Mouse (Mus musculus) embryonic fibroblast, embryonic 13.5 days (primary cell): ENCODE data around the gene Pbx1. TPM values are rescaled to one million over a fixed set of nuclear protein-coding genes. Genes with fewer than 3 reads are reported as not detected.

Source experiments
- H3K27ac ChIP-seq: 2 replicates; pipeline ENCODE4 v1.5.1; 2012; ENCODE audit warnings: low read length, control low read depth, inconsistent platforms; ENCODE audit not compliant: insufficient read depth
- H3K4me1 ChIP-seq: 2 replicates; pipeline ENCODE4 v1.6.1; 2011; ENCODE audit warnings: low read length; ENCODE audit not compliant: control insufficient read depth, insufficient read depth
- H3K4me3 ChIP-seq: 2 replicates; pipeline ENCODE4 v1.5.1; 2011; ENCODE audit warnings: mild to moderate bottlenecking, control low read depth, low read length; ENCODE audit not compliant: insufficient read depth
- CTCF ChIP-seq: IDR thresholded peaks from 2 replicates; pipeline ENCODE4 v1.5.1; 2011; ENCODE audit warnings: mild to moderate bottlenecking, control low read depth, low read length, moderate library complexity, borderline replicate concordance; ENCODE audit not compliant: insufficient read depth
- POLR2A ChIP-seq: IDR thresholded peaks from 2 replicates; pipeline ENCODE4 v1.6.1; 2011; ENCODE audit warnings: low read depth, mild to moderate bottlenecking, control low read depth, low read length, moderate library complexity
- polyA plus RNA-seq: library from polyadenylated mRNA; stranded (reverse); fragments of >200 nt; gene quantifications from 2 replicates; pipeline ENCODE4 v1.2.4, GENCODE M21; 2011; ENCODE audit warnings: low read depth; ENCODE audit not compliant: missing spikeins, insufficient read length

The Pbx1 gene
- polyA plus RNA-seq, 1 experiment = 117 TPM

DNA sequence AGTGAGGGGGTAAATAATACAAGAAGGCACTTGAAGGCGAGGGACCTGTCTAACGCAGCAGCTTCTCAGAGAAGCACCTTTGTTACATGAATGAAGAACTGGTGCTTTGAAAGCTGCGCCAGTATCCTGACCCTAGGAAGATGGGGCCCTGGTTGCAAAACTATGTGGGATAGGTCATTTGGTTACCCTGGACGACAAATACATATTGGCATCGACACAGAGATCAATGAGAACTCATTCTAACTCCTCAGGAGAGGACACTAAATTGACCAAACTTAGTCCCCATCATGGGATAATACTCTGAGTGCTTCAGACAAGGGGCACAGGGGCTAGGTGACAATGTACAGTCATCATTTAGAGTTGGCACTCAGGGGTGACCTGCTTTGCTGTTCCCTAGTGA lies 264.3 kb downstream of the Pbx1 start:
- Histone ChIP-seq H3K4me1 (peaks cover 2% of the 10 kb centered on the region; the same call in 1 of the 2 replicates), H3K27ac (no peak overlapping the region), H3K4me3 (no peak overlapping the region)
- TF ChIP-seq CTCF (no peak), POLR2A (no peak)

DNA sequence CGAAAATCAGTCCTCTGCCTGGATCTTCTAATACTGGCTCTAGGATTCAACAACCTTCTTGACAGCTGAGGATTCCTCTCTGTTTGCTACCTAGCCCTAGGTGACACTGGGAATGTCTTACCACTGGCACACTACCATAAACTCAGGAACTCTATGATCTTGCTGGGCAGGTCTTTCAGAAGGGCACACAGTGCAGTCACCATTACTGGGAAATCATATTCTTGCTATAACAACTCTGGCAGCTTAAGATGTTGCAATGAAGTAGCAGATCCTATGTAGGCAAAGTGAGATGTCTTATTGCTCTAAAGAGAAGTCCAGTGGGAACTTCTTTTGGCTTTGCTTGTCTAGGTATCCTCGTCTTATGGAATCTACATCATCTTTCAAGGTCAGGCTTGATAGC lies 265.2 kb downstream of the Pbx1 start:
- Histone ChIP-seq H3K4me1 (peaks cover 2% of the 10 kb centered on the region; the same call in 1 of the 2 replicates), H3K27ac (no peak overlapping the region), H3K4me3 (no peak overlapping the region)
- TF ChIP-seq CTCF (no peak), POLR2A (no peak)

DNA sequence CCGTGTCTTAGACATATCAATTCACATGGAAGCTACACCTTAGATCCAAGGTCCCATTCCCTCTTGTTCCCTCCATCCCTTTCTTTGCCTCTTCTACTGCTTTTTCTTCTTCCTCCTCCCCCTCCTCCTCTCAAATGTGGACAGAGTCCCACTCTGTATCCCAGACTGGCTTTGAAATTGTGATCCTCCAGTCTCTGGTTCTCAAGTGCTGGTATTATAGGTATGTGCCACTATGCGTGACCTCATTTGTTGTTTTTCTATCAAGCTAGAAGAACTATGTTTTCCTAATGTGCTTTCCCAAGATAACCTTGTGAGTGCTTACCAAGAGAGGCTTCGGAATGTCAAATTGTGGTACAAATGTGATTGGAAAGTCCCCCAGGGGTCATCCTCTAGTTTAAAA lies 267.1 kb downstream of the Pbx1 start:
- no peak overlapping the region for H3K4me3 ChIP-seq
- H3K4me1 ChIP-seq = peaks cover 2% of the 10 kb centered on the region; the same call in 1 of the 2 replicates
- H3K27ac ChIP-seq = no peak overlapping the region
- TF ChIP-seq CTCF = no peak
- TF ChIP-seq POLR2A = no peak

DNA sequence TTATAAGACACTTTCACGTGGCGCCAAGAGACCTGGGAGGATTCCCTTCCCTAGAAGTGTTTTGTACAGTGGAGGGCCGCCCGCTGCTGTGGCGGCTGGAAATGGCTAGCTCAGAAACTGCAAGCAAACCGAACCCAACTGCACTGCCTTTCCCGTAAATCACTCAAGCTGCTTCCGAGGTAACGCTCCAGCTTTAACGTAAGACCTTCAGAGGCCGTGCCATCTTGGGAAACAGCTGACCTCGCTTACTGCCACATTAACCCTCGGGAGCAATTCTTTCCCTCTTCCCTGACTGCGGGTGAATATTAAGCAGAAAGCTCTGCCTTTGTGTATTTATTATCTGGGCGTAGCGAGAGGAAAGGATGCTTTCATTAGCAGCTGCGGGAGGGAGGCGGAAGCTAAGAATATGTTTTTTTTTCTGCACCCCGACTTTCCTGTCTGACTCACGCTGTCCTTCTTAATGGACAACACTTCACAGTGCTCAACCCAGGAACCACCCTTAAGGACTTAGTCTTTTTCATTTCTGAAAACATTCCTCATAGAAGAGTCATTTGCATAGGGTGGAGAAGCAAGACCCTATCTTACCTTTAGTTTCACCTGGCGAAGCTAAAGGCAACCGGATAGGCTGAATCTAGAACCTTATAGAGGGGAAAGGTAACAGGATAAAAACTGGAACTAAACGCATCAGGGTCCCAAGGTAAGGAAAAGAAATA lies 268.4 kb downstream of the Pbx1 start:
- no peak overlapping the region for H3K4me3 ChIP-seq
- peaks cover 2% of the 10 kb centered on the region; the same call in 1 of the 2 replicates for H3K4me1 ChIP-seq
- H3K27ac ChIP-seq = no peak overlapping the region
- no peak for TF ChIP-seq POLR2A

DNA sequence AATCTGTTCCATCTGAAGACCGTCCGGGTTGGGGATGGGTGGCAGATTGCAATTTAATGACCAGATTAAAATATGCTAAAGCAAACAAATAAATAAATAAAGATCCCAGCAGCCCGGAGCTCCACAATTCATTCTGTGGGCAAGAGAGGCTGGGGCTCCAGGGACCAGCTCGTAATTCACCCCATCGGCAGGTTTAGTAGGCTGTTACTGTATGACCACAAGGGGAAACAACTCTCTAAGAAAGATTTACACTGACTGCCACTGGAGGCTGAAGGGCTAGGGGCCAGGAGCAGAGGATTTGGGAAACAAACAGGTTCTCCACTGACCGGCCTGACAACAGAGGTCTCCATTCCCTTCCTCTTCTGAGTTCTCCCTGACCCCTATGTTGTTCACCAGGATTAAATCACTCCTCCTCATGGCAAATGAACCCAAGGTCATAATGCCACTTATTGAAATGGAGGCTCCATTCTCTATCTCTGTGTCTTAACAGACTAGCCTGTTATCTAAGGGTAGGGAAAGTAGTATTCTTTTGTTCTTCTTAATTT lies 292.9 kb downstream of the Pbx1 start:
- no peak overlapping the region for H3K27ac ChIP-seq
- TF ChIP-seq CTCF = no peak
- TF ChIP-seq POLR2A = no peak

DNA sequence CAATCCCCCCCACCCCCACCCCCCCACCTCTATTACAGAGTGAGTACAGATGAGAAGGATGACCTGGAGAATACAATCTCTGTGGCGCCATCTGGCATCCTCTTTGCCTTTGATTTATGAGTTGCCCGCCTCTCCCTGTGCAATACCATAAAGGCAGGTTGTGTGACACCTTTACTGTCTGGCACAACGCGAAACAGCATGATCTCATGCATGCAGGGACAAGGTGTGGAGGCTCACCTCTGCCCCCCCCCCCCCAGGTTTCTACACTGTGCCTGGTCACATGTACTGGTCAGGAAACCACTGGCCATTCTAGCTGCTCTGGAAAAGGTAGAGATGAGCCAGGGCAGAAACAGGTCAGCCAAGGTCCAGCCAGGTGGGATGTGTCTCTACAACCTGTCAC lies 293.4 kb downstream of the Pbx1 start:
- no peak overlapping the region for H3K4me3 ChIP-seq
- TF ChIP-seq CTCF (no peak), POLR2A (no peak)
- no peak overlapping the region for H3K27ac ChIP-seq
- H3K4me1 ChIP-seq = peaks cover 3% of the 10 kb centered on the region; the same call in 1 of the 2 replicates

More for the DNA sequence above, 292.9 kb downstream of the Pbx1 start:
- H3K4me3 ChIP-seq = no peak overlapping the region
- H3K4me1 ChIP-seq = no peaks in the 10 kb centered on the region

DNA sequence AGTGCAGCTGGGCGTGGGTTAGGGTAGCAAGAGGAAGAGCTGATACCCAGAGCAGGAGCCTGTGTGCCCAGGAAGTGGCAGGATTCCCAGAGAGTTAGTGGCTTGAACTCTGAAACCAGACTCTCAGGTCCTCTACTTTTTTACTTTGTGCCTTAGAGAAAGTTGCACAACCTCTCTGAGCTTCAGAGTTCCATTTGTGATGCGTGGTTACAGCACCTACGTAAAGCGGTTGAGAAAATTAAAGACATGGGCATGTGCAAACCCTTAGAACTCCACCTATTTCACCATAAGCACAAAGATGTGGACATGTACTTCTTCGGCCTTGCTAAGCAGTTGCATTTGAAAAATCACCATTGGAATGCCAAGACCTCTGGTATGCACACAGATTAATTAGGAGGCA lies 294.2 kb downstream of the Pbx1 start:
- Histone ChIP-seq H3K27ac (no peak overlapping the region), H3K4me3 (no peak overlapping the region), H3K4me1 (peaks cover 5% of the 10 kb centered on the region; the same call in 1 of the 2 replicates)
- TF ChIP-seq CTCF (no peak), POLR2A (no peak)

DNA sequence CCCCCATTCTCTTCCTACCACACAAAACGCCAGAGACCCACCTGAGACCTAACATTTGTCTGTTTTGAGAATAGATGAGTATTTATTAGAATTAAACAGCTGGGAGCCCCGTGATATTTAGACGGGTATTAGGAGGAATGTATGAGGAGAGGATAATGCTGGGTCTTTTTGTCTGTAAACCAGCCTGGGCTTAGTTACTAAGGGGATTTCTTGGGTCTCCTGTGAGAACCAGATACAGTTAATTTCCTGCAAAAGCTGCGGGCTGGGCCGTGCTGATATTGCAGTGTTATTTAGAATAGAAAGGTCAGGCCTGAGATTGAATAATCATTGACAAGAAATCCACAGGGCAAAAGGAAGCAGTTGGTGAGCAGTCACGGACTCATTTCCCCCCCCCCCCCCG lies 296.5 kb downstream of the Pbx1 start:
- Histone ChIP-seq H3K4me3 (no peak overlapping the region), H3K27ac (no peak overlapping the region), H3K4me1 (peaks cover 5% of the 10 kb centered on the region; the same call in 1 of the 2 replicates)
- no peak for TF ChIP-seq POLR2A
- TF ChIP-seq CTCF = no peak

DNA sequence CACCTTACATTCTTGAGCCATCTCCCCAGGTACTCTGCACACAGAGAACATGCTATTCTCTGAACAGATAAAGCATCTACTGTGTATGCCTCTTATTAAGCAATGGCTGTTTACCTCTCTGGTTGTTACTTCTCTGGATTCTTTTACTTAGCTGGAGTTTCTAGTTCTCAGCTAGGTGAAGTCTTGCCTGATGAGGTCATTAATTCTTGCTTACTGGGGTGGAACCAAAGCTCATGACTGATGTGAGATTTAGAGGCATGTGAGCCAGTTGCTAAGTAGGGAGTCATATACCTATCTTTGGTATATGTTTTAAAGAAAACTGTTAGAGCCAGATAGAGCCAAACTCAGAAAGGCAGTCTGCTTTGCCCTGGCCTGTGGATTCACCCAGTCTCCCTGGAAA lies 298.4 kb downstream of the Pbx1 start:
- TF ChIP-seq CTCF (no peak), POLR2A (no peak)
- Histone ChIP-seq H3K4me1 (peaks cover 5% of the 10 kb centered on the region; the same call in 1 of the 2 replicates), H3K27ac (no peak overlapping the region), H3K4me3 (no peak overlapping the region)

DNA sequence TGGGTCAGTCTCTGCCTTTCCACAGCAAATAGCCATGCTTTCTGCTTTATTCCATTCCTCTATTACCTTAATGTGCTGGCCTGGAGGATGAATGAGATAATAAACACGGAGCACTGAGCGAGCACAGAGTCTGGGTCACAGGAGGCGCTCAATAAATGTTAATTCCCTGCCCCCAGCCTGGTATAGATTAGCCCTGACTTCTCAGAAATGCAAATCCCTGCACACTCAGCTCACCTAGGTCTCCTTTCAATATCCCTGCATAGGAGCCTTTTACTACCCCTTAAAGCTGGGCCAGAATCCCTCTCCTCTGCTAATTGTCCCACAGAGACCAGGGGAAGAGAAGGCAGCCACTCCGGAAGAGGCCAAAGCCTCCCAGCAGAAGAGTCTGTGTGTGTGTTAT lies 304.1 kb downstream of the Pbx1 start:
- no peak overlapping the region for H3K4me3 ChIP-seq
- TF ChIP-seq POLR2A (no peak), CTCF (no peak)
- no peak overlapping the region for H3K27ac ChIP-seq
- H3K4me1 ChIP-seq = no peaks in the 10 kb centered on the region

DNA sequence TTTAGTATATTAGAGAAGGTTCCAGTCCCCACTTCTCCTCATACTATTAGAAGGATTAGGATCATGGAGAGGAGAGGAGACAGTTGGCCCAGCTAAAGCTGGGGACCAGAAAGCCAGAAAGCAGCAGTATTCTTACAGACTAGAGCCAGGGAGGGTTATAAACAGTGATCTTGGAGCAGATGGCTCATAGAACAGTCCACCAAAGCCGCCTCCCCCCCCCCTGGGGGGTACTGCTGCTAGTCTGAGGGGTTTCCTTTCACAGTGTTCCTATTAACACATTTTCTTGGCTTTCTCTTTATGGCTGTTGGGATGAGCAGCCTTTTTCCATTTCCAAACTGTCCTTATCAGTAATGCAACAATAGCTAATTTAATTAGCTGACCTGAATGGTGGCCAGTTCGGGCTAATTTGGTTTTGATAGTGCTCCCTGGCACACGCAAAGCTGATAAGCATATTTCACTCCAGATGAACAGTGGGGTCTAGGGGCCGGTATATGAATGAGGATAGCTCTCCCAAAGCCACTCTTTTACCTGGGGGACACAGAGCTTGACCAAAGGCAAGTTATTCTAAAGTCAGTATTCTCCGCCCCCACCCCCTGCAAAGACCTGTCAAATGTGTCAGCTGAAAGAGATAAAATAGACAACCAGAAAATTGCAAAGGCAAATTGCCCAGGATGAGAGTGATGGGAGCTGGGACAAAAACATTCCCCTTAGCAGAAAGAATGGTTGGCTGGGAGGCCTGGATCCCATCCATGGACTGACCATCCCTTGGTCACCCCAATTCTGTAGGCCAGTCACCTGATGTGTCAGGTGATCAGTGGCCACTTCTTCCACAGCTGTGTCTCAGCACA lies 307.2 kb downstream of the Pbx1 start:
- H3K27ac ChIP-seq = no peak overlapping the region
- H3K4me1 ChIP-seq = no peaks in the 10 kb centered on the region
- no peak overlapping the region for H3K4me3 ChIP-seq
- TF ChIP-seq CTCF (no peak), POLR2A (no peak)
